ENCODE assay signal across 32 mouse cellular contexts in genomic region chr8:8168674-8169073, GRCm38 (mm10).
"Had no signal": no experiment of that assay in that cellular context is flagged by ENCODE, and none has a peak within 500 bp of the region (broad histone marks: within the 10 kb centered on the region; RNA-seq: fewer than 3 reads in every experiment).

No protein-coding gene starts in this region.

- H3K4me1 ChIP-seq: heart, embryonic 10.5 days; heart, embryonic 12.5 days; heart, embryonic 13.5 days; heart, embryonic 15.5 days; hindbrain, embryonic 10.5 days; hindbrain, embryonic 12.5 days; hindbrain, embryonic 13.5 days; hindbrain, embryonic 15.5 days; intestine, embryonic 15.5 days had no signal

- H3K27ac ChIP-seq: heart, adult 2 months; heart, embryonic 10.5 days; heart, embryonic 13.5 days; heart, embryonic 15.5 days; hindbrain, embryonic 10.5 days; hindbrain, embryonic 12.5 days; hindbrain, embryonic 13.5 days; hindbrain, embryonic 14.5 days; hindbrain, embryonic 15.5 days; hindbrain, postnatal 0 days; intestine, embryonic 15.5 days; layer of hippocampus, adult 2 months; left cerebral cortex, adult 2 months had no signal

- H3K36me3 ChIP-seq: heart, embryonic 10.5 days; heart, embryonic 12.5 days; heart, embryonic 13.5 days; heart, embryonic 15.5 days; hindbrain, embryonic 10.5 days; hindbrain, embryonic 12.5 days; hindbrain, embryonic 13.5 days; hindbrain, embryonic 15.5 days; intestine, embryonic 15.5 days had no signal

- H3K4me2 ChIP-seq: heart, embryonic 11.5 days; heart, embryonic 12.5 days; heart, embryonic 13.5 days; heart, embryonic 15.5 days; hindbrain, embryonic 12.5 days; hindbrain, embryonic 13.5 days; hindbrain, embryonic 14.5 days; hindbrain, embryonic 15.5 days; intestine, embryonic 15.5 days had no signal

- ATAC-seq: hindbrain, embryonic 16.5 days; hindbrain, postnatal 0 days; inflammation-experienced regulatory T-cells, adult 6 months; intestine, embryonic 15.5 days; intestine, embryonic 16.5 days; intestine, postnatal 0 days had no signal

- H3K27me3 ChIP-seq: heart, embryonic 12.5 days; heart, embryonic 13.5 days; heart, embryonic 15.5 days; hindbrain, embryonic 12.5 days; hindbrain, embryonic 13.5 days; hindbrain, embryonic 15.5 days; intestine, embryonic 15.5 days had no signal

- H3K9me3 ChIP-seq: heart, embryonic 10.5 days; heart, embryonic 12.5 days; heart, embryonic 13.5 days; heart, embryonic 15.5 days; hindbrain, embryonic 10.5 days; hindbrain, embryonic 12.5 days; hindbrain, embryonic 13.5 days; hindbrain, embryonic 15.5 days; intestine, embryonic 15.5 days had no signal

- H3K9ac ChIP-seq: heart, embryonic 12.5 days; heart, embryonic 13.5 days; heart, embryonic 15.5 days; hindbrain, embryonic 12.5 days; hindbrain, embryonic 13.5 days; hindbrain, embryonic 14.5 days; hindbrain, embryonic 15.5 days; intestine, embryonic 15.5 days had no signal

- DNase-seq: heart, adult 18-20 months; heart, adult 2 months; heart, postnatal 10 days; heart, postnatal 14 days; heart, postnatal 36 days; heart, postnatal 4 days; kidney, adult 11 months; kidney, adult 18-20 months; kidney, adult 2 months; kidney, adult 9 months; kidney, postnatal 10 days; kidney, postnatal 36 days; layer of hippocampus, adult 9-11 months; layer of hippocampus, postnatal 36 days had no signal

- H3K4me3 ChIP-seq: heart, adult 2 months; heart, embryonic 10.5 days; heart, embryonic 12.5 days; heart, embryonic 13.5 days; heart, embryonic 15.5 days; hindbrain, embryonic 10.5 days; hindbrain, embryonic 12.5 days; hindbrain, embryonic 13.5 days; hindbrain, embryonic 15.5 days; intestine, embryonic 15.5 days; layer of hippocampus, adult 2 months; left cerebral cortex, adult 2 months had no signal
